Comparison of ENCODE assay signal across 8 mouse cellular contexts in genomic region chr4:142447529-142447928, GRCm38 (mm10).
DNase-seq lines count a peak whose midpoint lies in the region.

No protein-coding gene starts in this region.

- DNase-seq in adrenal gland, adult (ENCODE audit: inconsistent age in 2 of 2, low spot score in 1 of 2): peak; percentile 11 to 56
- no peak for DNase-seq in adrenal gland, postnatal 4 days (ENCODE audit: low spot score in 2 of 2)
- peak; percentile 18 to 28 for DNase-seq in layer of hippocampus, adult 8-10 months (ENCODE audit: low spot score in 2 of 2)
- no peak for DNase-seq in layer of hippocampus, postnatal 10 days (ENCODE audit: low spot score in 2 of 2)
- peak; percentile 72 to 84 for DNase-seq in left cerebral cortex, adult 18-20 months (ENCODE audit: low spot score in 2 of 2)
- peak; percentile 66 for DNase-seq in lung, postnatal 36 days
- DNase-seq in testis, postnatal 14 days (ENCODE audit: low spot score): no peak
- no peak for DNase-seq in cerebellum, adult 18-20 months

Comparison
In these comparisons a context has a peak if more than half of its experiments do, and no peak if none do; other contexts are left out.
1. DNase-seq: peak in adrenal gland, adult (2 of 2), layer of hippocampus, adult 8-10 months (2 of 2), left cerebral cortex, adult 18-20 months (2 of 2) and lung, postnatal 36 days (single experiment); none in adrenal gland, postnatal 4 days (0 of 2), layer of hippocampus, postnatal 10 days (0 of 2), testis, postnatal 14 days (single experiment) and cerebellum, adult 18-20 months (0 of 2).